Mouse (Mus musculus): ENCODE measurements around the gene Rora.

Rora gene

GRCm38 (mm10) chr9:69160818-69161217 is 507.2 kb downstream of the Rora start:
- no peak for DNase-seq

GRCm38 (mm10) chr9:69164653-69165052 is 511.1 kb downstream of the Rora start:
- no peak for DNase-seq

- no peak for DNase-seq
Measured at GRCm38 (mm10) chr9:69165096-69165836, 511.7 kb downstream of the Rora start.

GRCm38 (mm10) chr9:69174061-69174460 is 520.5 kb downstream of the Rora start:
- DNase-seq, result no peak

- no peak for DNase-seq
Measured at GRCm38 (mm10) chr9:69174527-69175116, 521.0 kb downstream of the Rora start.

GRCm38 (mm10) chr9:69176988-69177387 is 523.4 kb downstream of the Rora start:
- DNase-seq, result no peak

- no peak for DNase-seq
Measured at GRCm38 (mm10) chr9:69179224-69179623, 525.6 kb downstream of the Rora start.

- no peak for DNase-seq
Measured at GRCm38 (mm10) chr9:69180961-69181360, 527.4 kb downstream of the Rora start.

- DNase-seq, result no peak
Measured at GRCm38 (mm10) chr9:69181411-69181810, 527.8 kb downstream of the Rora start.

- DNase-seq, result no peak
Measured at GRCm38 (mm10) chr9:69183888-69184287, 530.3 kb downstream of the Rora start.

GRCm38 (mm10) chr9:69190726-69191125 is 537.1 kb downstream of the Rora start:
- DNase-seq, result no peak

- no peak for DNase-seq
Measured at GRCm38 (mm10) chr9:69192446-69192845, 538.9 kb downstream of the Rora start.

- DNase-seq, result no peak
Measured at GRCm38 (mm10) chr9:69194638-69195605, 541.3 kb downstream of the Rora start.

- no peak for DNase-seq
Measured at GRCm38 (mm10) chr9:69213796-69214195, 560.2 kb downstream of the Rora start.

GRCm38 (mm10) chr9:69224841-69225240 is 571.3 kb downstream of the Rora start:
- DNase-seq, result no peak

GRCm38 (mm10) chr9:69226424-69226823 is 572.8 kb downstream of the Rora start:
- no peak for DNase-seq

- no peak for DNase-seq
Measured at GRCm38 (mm10) chr9:69227806-69228205, 574.2 kb downstream of the Rora start.

GRCm38 (mm10) chr9:69229935-69230334 is 576.3 kb downstream of the Rora start:
- no peak for DNase-seq

- DNase-seq, result no peak
Measured at GRCm38 (mm10) chr9:69234526-69234925, 580.9 kb downstream of the Rora start.

GRCm38 (mm10) chr9:69237316-69237715 is 583.7 kb downstream of the Rora start:
- DNase-seq, result no peak

- no peak for DNase-seq
Measured at GRCm38 (mm10) chr9:69242538-69242937, 589.0 kb downstream of the Rora start.

GRCm38 (mm10) chr9:69243626-69244025 is 590.0 kb downstream of the Rora start:
- no peak for DNase-seq

- no peak for DNase-seq
Measured at GRCm38 (mm10) chr9:69246225-69246624, 592.6 kb downstream of the Rora start.
